Mouse (Mus musculus) adrenal gland, postnatal 4 days (tissue): ENCODE data around the gene Trim65. TPM values are rescaled to one million over a fixed set of nuclear protein-coding genes. Genes with fewer than 3 reads are reported as not detected.
A peak's percentile ranks its signal among the peaks of the same experiment; 100 is the strongest.
"Not testable (repeated sequence)": the region's sequence is repeated elsewhere in the genome, so short reads cannot be mapped to it uniquely, and the experiment has no call there.

Experiments
- DNase-seq, 2 experiments: peaks; one replicate each; pipeline ENCODE4 v3.0.0; 2021 to 2022; ENCODE audit warnings: low spot score in 2 of 2, mixed read lengths in 2 of 2
- total RNA-seq, 2 experiments: library from RNA; stranded (reverse); gene quantifications; 2 replicates each; pipeline ENCODE4 v1.2.3; 2021

Gene Trim65
- total RNA-seq, 2 experiments from 2014 or later: 8.2 to 8.5 TPM

DNA sequence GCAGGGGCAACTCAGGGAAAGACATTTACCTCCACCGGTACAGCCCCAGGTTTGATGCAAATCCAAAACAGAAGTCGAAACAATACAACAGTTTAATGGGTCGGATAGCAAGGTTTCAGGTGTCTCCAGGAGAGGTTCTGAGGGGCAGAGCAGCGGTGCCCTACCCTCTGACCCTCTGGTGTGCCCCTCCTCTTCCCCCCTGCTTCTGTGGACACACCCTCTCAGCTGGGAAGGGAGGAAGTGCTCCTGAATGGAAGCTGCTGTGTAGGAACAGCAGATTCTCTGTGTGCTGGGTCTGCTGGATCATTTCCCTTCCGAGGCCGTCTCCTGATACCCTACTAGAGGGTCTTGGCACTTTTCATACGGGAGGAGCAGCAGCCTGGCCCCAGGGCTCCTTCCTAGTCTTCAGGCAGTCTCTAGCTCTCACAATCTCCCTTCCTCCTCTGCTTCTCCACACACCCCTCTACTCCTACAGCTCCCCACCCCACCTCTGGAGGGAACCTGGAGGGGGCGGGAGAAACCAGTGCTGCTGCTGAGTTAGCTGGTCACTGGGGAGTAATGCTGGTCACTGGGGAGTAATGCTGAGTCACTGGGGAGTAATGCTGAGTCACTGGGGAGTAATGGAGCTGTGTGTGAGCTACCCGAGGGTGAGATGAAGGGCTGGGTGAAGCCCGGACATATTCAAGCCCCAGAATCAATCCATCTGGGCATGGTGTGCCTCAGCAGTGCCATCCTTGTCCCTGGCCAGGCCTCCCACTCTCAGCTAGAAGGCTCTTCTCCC lies 11.5 kb upstream of the Trim65 start:
- no peak for DNase-seq

DNA sequence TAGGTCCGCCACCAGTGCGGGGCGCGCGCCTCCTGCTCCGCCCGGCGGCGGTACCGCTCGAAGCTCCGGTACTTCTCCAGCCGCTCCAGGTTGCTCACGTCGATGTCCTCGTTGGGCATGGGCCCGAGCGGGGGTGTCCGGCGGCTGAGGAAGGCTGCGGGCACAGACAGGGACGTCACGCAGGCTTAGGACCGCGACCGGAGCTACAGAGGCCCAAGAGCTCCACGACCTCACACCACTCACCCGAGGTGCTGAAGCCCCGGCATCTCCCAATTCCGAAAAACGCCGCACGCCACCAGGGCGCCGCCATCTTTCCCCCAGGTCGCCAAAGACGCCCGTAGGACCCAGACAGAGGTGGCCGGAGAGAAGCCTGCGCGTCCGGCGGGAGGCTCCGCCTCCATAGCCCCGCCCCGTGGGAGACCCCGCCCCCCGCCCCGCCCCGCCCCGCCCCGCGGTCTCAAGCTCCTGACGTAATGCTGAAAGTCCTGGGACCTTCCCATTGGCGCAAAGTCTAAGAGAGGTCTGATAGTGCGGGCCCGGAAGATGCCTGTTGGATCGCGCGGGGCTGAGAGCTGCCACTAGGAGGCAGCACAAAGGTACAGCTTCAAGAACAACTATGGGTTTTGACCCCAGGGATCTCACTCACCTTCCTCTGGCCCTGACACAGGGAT lies 7.7 kb upstream of the Trim65 start, which contains the start of gene Mrpl38:
Gene Mrpl38, minus strand, starts transcription at position 401 of the 671 bp plus-strand sequence.
- DNase-seq: peak; percentile 78

DNA sequence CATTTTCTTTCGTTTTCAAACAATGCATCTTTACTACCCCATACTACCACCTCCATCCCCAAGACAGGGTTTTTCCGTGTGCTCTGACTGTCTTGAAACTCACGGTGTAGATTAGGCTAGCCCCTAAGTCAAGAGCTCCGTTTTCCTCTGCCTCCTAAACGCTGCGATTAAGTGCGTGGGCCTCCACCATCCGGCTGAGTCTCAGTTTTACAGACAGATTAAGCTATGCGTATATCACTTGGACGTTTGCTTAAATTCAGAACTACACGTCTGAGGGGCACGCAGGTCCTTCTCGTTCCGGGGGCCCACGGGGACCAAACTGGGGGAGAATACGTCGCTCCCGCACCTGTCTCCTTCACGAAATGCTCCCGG lies 7.2 kb upstream of the Trim65 start:
- DNase-seq: no peak

DNA sequence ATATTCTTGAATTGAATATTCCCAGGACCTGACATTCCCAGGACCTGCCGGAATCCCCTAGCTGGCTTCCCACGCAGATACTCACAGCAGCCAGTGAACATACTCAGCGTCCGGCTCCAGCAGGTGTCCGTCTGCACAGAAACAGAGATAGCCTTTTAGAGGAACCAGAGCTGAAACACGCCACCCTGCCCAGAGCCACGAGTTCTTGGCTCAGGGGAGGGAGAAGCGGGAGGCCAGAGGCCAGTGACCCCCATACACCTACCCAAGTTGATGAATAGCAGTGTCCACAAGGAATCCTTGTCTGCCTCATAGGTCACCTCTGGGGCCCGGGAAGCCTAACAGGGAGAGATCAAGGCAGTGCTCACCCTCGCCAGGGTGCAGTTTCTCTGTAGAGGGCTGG lies 3.2 kb upstream of the Trim65 start:
- no peak for DNase-seq

DNA sequence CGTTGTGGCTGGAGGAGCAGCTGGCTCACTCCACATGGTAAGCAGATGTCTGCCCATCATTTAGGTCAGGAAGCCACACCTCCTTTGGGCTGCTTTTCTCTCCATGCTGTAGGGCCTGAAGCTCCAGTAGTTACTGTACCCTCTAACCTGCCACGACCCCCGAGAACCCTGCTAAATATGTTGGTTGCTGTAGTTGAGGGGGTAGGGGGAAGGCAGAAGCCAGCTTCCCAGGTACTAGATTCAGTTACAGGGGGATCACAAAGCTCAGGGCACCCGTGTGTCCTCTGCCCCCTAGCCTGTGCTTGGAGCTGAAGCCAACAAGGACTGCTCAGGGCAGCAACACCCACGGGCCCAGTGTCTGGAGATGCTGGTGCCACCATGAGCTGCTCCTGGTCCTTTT lies 2.6 kb upstream of the Trim65 start:
- DNase-seq: no peak

DNA sequence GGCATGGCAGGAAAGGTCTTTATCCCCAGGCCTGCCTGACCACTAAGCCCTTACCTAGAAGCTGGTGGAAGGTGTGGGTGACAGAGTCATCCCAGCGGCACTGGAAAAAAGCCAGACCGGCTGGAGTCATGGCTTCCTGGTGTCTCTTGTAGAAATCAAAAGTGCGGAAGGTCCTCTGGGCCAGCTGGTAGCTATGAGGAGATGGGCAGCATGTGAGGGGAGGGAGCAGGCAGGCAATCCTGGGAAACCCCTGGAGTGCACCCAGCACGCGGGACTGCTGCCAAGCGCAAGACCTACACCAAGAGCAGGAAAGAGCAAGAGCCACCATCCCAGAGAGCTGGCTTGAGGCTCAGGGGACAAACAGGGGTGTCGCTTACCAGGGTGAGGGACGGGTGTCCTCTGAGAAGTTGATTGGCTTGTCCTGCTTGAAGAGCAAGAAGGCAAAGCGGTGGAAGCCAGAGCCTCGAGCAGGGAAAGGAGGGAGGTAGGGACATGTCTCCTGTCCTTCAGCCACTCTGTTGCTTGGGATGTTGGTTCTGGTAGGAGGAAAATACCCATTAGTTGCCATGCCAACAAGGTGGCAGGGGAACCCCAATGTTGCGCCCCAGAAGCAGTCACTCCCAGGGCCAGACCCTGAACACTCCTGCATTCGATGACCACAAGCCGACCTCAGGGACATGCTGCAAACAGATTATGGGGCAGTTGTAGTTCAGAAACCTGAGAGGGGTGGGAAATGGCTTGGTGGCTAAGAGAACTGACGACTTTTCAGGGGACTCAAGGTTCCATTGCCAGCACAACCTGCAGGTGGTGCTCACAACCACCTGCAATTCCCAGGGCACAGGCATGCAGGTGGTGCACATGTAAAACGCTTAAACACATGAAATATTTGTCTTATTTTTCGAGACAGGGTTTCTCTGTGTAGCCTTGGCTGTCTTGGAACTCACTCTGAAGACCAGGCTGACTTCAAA lies 1.7 kb upstream of the Trim65 start:
- DNase-seq: no peak

DNA sequence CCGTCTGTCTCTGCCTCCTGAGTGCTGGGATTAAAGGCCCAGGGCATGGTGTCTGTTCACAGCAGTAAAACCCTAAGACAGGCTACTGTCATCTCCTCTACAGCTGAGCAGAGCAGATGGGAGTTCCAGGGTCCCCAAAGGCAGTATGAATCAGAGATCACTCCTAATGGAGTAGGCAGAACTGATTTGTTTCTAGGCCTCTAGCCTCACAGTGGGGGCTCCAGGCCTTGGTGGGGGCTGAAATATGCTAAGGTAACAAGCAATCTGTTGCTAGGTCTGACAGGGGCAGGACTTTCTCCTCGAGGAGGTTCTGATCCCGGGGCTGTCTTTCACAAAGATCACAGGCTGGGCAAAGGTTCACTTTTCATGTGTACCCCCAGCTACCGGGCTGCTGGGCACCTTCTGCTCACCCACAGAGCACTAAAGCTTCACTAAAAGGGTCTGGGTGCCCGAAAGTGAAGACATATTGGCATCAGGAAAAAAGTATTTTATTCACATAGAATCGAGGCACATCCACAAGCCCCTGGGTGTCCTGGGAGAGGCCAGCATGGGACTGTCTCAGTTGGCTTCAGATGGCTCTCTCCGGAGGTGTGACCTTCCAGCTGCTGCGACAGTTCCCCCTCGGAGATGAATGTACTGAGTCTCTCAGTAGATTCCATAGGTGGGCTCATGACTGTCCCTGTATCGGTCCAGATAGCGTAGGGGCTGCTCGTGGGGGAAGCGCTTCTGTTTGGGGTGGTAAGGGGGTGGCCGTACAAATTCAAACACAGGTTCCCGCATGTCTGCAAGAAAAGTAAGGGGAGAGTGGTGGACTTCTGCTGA lies 632 bp upstream of the Trim65 start:
- no peak for DNase-seq

DNA sequence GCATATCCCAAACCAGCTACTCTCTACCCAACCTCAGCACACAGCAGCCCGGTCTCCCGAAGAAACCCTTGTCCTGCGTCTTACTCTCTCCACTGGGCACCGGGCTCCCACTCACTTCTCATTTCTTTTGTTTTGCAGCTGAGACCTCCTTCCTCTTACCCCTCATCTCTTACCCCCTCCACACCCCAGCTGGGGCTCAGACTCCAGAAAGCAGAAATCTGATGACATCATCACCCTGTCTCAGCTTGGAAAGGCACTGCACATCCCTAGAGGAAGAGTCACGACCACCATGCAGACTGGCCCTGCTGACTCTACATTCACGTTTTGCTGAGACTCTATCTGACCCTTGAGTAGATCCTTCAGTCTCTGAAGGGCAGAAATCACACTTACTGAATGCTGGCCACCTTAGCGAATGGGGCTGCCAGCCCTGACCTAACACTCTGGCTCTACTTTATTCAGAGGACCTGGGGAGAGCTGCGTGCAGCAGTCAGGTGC lies 888 bp downstream of the Trim65 start:
- DNase-seq: no peak

DNA sequence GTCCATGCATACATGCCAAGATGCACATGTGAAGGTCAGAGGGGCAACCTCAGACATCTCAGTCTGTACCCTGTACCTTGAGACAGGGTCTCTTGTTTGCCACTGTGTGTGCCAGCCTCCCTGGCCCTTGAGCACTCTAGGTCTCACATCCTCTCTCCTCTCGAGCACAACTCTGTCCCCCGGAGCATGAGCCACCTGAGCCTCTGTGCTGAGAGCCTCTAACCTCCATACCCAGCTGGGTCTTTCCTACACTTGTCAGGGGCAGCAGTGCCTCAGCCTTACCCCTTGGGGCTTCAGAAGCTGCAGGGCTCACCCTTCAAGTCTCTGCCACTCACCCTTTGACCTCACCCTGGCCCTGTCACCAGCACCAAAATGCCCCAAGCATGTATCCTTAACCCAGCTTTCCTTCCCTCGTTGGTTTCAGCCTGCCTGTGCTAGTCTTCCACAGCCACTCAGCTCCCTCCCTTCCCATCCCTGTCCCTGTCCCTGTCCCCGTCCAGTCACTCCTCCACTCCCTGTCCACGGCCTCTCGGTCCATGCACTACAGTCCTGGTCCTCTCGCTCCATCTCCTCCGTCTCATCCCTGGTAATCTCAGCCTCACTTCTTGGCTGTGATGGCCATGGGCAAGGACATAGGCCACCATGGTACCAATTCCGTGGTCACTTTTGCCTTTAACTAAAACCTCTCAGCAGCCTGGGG lies 1.7 kb downstream of the Trim65 start:
- no peak for DNase-seq

DNA sequence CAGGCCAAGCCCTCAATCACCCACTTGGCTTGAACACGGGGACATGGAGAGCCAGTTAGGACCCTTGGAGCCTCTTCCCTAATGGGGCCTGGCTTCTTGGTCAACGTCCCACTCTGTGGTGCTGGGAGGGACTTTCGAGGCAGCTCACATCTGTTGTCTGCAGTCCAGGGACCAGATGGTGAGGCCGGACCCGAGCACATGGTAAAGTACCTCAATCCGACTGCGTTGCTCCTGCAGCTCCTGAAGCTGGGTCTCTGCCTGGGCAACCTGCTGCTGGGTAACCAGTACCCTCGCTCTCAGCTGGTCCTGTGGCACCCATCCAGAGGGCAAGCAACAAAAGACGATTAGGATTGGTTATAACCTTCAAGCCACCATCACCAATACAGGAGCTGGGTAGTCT lies 2.9 kb downstream of the Trim65 start:
- DNase-seq: no peak

DNA sequence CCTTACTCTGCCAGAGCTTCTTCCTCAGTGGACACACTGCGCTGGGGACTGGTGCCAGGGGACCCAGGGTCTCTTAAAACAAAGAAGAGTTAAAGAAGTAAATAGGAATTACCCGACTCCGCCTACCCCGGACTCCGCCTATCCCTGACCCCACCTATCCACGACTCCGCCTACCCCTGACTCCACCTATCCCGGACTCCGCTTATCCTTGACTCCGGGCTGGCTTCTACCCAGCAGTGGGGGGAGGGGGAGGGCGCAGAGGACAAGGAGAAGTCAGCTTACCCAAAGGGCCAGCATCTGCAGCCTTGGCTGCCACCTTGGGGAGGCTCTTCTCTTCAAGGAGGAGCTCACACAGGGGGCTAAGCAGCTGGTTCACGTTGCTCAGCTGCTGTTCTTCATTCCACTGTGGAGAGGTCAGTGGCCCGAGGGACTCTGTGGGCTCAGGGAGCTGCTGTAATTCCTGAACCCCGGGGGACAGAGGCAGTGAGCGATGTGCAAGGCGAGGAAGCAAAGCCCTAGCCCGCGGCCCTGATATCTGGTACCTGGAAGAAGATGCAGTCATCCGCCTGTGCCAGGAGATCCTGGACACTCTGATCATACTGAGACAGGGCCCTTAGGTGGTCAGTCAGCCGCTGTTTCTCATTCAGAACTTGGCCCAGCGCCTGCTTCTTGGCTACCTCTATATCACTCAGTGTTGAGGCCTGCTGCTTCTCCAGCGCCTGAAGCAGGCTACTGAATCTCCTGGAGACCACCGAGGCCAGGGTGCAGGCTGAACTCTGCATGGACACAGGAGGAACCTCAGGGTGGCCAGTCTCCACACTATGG lies 3.6 kb downstream of the Trim65 start, which contains the start of gene Trim47:
Gene Trim47, minus strand, starts transcription at position 55 of the 825 bp plus-strand sequence.
- peak; percentile 73 to 82 for DNase-seq

DNA sequence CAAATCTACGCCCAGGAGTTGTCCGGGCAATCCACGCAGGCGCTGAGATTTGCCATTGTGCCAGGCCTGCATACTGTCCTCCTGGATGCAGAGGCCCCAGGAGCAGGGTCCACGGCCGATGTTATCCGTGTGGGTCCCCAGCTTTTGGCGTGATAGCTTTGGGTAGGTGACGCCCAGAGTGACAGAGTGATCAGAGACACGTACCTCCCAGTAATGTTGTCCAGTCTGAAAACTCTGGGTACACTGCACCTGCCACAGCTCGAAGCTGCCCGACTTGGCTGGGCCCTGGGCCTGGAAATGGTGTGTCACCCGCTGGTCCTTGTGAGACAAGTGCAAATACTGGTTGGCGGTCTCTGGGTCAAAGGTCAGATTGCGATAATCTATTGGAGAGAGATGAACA lies 4.7 kb downstream of the Trim65 start:
- DNase-seq: no peak

DNA sequence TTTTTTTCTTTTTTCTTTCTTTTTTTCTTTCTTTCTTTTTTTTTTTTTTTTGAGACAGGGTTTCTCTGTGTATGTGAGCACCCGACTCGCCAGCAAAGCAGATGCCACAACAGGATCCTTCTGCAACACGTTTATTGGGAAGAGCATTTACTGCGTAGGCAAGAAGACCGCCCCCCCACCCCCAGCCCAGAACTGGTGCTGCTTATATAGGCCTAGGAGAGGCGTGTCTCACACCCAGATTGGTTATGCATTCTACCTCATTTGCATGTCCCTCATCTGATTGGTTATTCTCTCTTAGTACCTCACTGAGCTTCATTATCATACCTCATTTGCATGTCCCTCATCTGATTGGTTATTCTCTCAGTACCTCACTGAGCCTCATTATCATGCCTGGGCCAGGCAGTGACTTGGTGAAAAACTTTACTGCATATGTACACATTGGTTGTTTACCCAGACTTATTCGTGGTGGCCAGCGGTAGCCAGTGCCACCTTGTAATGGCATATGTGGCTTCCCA lies 9.1 kb downstream of the Trim65 start:
- DNase-seq: not testable (repeated sequence)

DNA sequence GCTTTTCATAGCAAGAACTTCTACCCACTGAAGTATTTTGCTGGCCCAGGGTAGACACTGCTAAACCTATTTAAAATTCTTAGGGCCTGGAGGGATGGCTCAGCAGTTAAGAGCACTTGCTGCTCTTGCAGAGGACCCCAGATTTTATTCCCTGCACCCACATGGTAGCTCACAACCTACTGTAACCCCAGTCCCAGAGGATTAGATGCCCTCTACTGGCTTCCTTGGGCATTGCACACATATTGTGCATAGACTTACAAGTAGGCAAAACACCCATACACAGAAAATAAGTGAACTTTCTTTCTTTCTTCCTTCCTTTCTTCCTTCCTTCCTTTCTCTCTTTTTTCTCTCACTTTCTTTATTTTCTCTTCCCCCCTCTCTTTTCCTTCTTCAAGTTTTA lies 13.1 kb downstream of the Trim65 start:
- no peak for DNase-seq

DNA sequence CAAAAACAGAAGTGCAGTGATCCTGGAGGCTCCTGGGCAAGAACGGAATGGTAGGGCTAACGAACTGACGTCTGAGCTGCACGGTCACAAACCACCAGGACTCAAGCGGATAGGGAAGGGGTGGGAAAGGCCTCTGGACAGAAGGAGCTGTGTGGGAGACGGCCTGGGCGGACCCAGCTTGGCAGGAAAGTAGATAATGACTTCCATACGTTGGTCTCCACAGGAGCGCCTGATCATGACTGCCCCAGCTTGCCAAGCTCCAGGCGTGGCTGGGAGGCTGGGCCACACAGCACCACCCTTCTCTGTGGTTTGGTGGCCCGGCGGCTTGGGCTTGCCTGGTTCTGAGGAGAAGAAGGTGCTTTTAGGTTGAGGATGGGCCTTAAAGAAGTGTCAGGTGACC lies 13.7 kb downstream of the Trim65 start:
- no peak for DNase-seq

DNA sequence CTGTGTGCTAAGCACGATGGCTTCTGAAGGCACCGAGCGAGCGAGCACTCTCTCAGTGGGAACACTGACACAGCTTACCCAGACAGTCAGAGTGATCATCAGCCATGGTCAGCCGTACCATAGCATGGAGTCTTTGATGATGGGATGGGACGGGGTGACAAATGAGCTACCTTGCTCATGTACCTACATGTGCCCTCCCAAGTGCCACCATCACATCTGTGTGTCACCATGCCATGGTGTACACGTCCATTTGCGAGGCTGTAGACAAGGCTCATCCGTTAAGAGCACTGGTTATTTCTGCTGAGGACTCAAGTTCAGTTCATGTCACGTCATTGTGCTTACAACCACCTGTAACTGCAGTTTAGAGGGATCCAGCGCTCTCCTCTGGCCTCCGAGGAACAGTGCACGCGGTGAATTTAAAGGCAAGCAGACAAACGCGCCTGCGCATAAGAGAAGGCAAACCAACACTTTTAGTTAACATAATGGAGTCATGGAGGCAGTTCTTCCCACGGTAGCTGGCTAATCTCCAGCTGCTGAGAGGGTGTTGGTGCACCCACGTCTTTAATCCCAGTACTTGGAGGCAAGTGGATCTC lies 19.2 kb downstream of the Trim65 start:
- DNase-seq: no peak

DNA sequence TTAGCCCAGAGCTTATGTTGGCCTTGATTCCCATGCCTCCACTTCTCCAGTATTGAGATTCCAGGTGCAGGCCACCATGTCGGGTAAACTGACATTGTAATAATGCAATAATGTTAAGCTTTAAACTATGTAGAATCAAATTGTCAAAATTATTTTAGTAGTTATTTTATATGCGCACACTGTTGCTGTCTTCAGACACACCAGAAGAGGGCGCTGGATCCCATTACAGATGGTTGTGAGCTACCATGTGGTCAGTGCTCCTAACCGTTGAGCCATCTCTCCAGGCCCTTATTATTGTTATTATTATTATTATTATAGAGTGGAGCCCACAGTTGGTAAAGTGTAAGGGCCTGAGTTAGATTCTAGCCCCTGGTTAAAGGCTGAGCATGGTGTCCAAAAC lies 19.9 kb downstream of the Trim65 start:
- no peak for DNase-seq

DNA sequence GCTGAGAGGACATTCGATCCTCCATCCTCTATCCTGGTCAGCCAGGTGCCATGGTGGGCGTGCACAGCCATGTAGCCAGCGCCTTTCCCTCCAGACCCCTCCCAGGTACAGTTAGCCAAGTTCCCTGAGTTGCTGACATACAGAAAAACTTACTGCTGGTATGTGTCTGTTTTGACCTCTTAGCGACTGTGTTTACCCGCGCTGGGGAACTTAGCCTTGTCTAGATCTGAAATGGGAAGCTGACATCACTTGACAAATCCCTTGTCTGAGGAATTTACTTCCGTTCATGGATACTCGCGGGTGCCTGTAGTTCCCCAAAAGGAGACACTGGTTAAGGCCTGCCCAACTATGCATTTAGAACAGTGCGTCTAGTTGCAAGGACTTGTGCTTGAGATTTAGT lies 20.4 kb downstream of the Trim65 start:
- no peak for DNase-seq
